Mouse (Mus musculus): ENCODE data around the gene Hsf2. TPM values are rescaled to one million over a fixed set of nuclear protein-coding genes. Genes with fewer than 3 reads are reported as not detected.

Gene Hsf2
- polyA plus RNA-seq, 1 experiment from 2014 or later = 24.0 TPM

GRCm38 (mm10) chr10:57486542-57487071 is 422 bp downstream of the Hsf2 start:
- no peaks in the 10 kb centered on the region for H3K9me3 ChIP-seq (replicated peaks)
- peak overlapping the region; percentile 90 for H3K27ac ChIP-seq
- ATAC-seq (replicated peaks; ENCODE audit: insufficient number of reproducible peaks, insufficient read depth, low FRiP score, low read depth) = peak; percentile 82
- H3K4me1 ChIP-seq (replicated peaks) = peaks cover 17% of the 10 kb centered on the region
- H3K4me3 ChIP-seq = peak overlapping the region; percentile 92
- H3K4me2 ChIP-seq = peak overlapping the region; percentile 67
- H3K36me3 ChIP-seq = no peaks in the 10 kb centered on the region
- peak overlapping the region; percentile 97 for H3K9ac ChIP-seq
- 0% methylated on average over 62 of the region's 65 CpGs for WGBS
- no peaks in the 10 kb centered on the region for H3K27me3 ChIP-seq

GRCm38 (mm10) chr10:57487201-57487600 is 1.0 kb downstream of the Hsf2 start:
- Histone ChIP-seq H3K27me3 (no peaks in the 10 kb centered on the region), H3K9ac (peak overlapping the region; percentile 97), H3K9me3 (replicated peaks) (no peaks in the 10 kb centered on the region), H3K4me1 (replicated peaks) (peaks cover 17% of the 10 kb centered on the region), H3K4me2 (peak overlapping the region; percentile 67), H3K4me3 (peak overlapping the region; percentile 92), H3K36me3 (no peaks in the 10 kb centered on the region), H3K27ac (0 out of 2 replicates have a peak overlapping the region, but pooled peaks have one; percentile 90)
- under 1% methylated on average over 8 of the region's 8 CpGs for WGBS
- no peak for ATAC-seq (replicated peaks; ENCODE audit: insufficient number of reproducible peaks, insufficient read depth, low FRiP score, low read depth)

GRCm38 (mm10) chr10:57488591-57488990 is 2.4 kb downstream of the Hsf2 start:
- H3K27ac ChIP-seq = no peak overlapping the region

GRCm38 (mm10) chr10:57492050-57492449 is 5.9 kb downstream of the Hsf2 start:
- Histone ChIP-seq H3K4me1 (replicated peaks) (peaks cover 23% of the 10 kb centered on the region), H3K4me2 (no peak overlapping the region), H3K9ac (no peak overlapping the region), H3K27ac (no peak overlapping the region), H3K27me3 (no peaks in the 10 kb centered on the region), H3K36me3 (no peaks in the 10 kb centered on the region), H3K9me3 (replicated peaks) (no peaks in the 10 kb centered on the region), H3K4me3 (no peak overlapping the region)
- ATAC-seq (replicated peaks; ENCODE audit: insufficient number of reproducible peaks, insufficient read depth, low FRiP score, low read depth) = no peak
- WGBS = 91% methylated on average over 2 of the region's 2 CpGs

More at GRCm38 (mm10) chr10:57488591-57488990, 2.4 kb downstream of the Hsf2 start:
- H3K9ac ChIP-seq = no peak overlapping the region
- H3K9me3 ChIP-seq (replicated peaks) = no peaks in the 10 kb centered on the region
- H3K4me2 ChIP-seq = 0 out of 2 replicates have a peak overlapping the region, but pooled peaks have one; percentile 67
- no peaks in the 10 kb centered on the region for H3K36me3 ChIP-seq
- H3K27me3 ChIP-seq = no peaks in the 10 kb centered on the region
- peaks cover 17% of the 10 kb centered on the region for H3K4me1 ChIP-seq (replicated peaks)
- no peak for ATAC-seq (replicated peaks; ENCODE audit: insufficient number of reproducible peaks, insufficient read depth, low FRiP score, low read depth)
- no peak overlapping the region for H3K4me3 ChIP-seq

GRCm38 (mm10) chr10:57499414-57500156 is 13.4 kb downstream of the Hsf2 start:
- Histone ChIP-seq H3K27me3 (no peaks in the 10 kb centered on the region), H3K4me2 (peak overlapping the region; percentile 48), H3K4me1 (replicated peaks) (peaks cover 11% of the 10 kb centered on the region), H3K9me3 (replicated peaks) (no peaks in the 10 kb centered on the region), H3K4me3 (no peak overlapping the region), H3K27ac (peak overlapping the region; percentile 87), H3K36me3 (peaks cover 6% of the 10 kb centered on the region), H3K9ac (no peak overlapping the region)
- peak; percentile 83 for ATAC-seq (replicated peaks; ENCODE audit: insufficient number of reproducible peaks, insufficient read depth, low FRiP score, low read depth)
- 47% methylated on average over 9 of the region's 9 CpGs for WGBS

- Histone ChIP-seq H3K9ac (no peak overlapping the region), H3K4me3 (no peak overlapping the region), H3K36me3 (peaks cover 64% of the 10 kb centered on the region), H3K27me3 (no peaks in the 10 kb centered on the region), H3K27ac (no peak overlapping the region), H3K4me1 (replicated peaks) (no peaks in the 10 kb centered on the region), H3K4me2 (no peak overlapping the region), H3K9me3 (replicated peaks) (no peaks in the 10 kb centered on the region)
- ATAC-seq (replicated peaks; ENCODE audit: insufficient number of reproducible peaks, insufficient read depth, low FRiP score, low read depth) = no peak
- 94% methylated on average over 2 of the region's 2 CpGs for WGBS
These were observed 28.4 kb downstream of the Hsf2 start for GRCm38 (mm10) chr10:57514616-57515015.

GRCm38 (mm10) chr10:57515278-57515677 is 29.1 kb downstream of the Hsf2 start:
- H3K4me3 ChIP-seq = no peak overlapping the region
- no peaks in the 10 kb centered on the region for H3K27me3 ChIP-seq
- H3K4me1 ChIP-seq (replicated peaks) = no peaks in the 10 kb centered on the region
- ATAC-seq (replicated peaks; ENCODE audit: insufficient number of reproducible peaks, insufficient read depth, low FRiP score, low read depth) = no peak
- H3K27ac ChIP-seq = no peak overlapping the region
- no peak overlapping the region for H3K9ac ChIP-seq
- no peak overlapping the region for H3K4me2 ChIP-seq
- peaks cover 67% of the 10 kb centered on the region for H3K36me3 ChIP-seq
- WGBS = 46% methylated on average over 1 of the region's 1 CpGs
- no peaks in the 10 kb centered on the region for H3K9me3 ChIP-seq (replicated peaks)

GRCm38 (mm10) chr10:57526469-57526868 is 40.3 kb downstream of the Hsf2 start:
- H3K4me2 ChIP-seq = no peak overlapping the region
- peaks cover 47% of the 10 kb centered on the region for H3K36me3 ChIP-seq
- no peaks in the 10 kb centered on the region for H3K9me3 ChIP-seq (replicated peaks)
- H3K4me3 ChIP-seq = no peak overlapping the region
- H3K27me3 ChIP-seq = no peaks in the 10 kb centered on the region
- 91% methylated on average over 5 of the region's 5 CpGs for WGBS
- H3K4me1 ChIP-seq (replicated peaks) = peaks cover 19% of the 10 kb centered on the region
- H3K9ac ChIP-seq = no peak overlapping the region
- no peak for ATAC-seq (replicated peaks; ENCODE audit: insufficient number of reproducible peaks, insufficient read depth, low FRiP score, low read depth)
- no peak overlapping the region for H3K27ac ChIP-seq

- peaks cover 17% of the 10 kb centered on the region for H3K36me3 ChIP-seq
- no peak for ATAC-seq (replicated peaks; ENCODE audit: insufficient number of reproducible peaks, insufficient read depth, low FRiP score, low read depth)
- no peak overlapping the region for H3K9ac ChIP-seq
- no peak overlapping the region for H3K27ac ChIP-seq
- no peaks in the 10 kb centered on the region for H3K27me3 ChIP-seq
- 56% methylated on average over 2 of the region's 2 CpGs for WGBS
- peak overlapping the region; percentile 58 for H3K4me2 ChIP-seq
- H3K4me3 ChIP-seq = peak overlapping the region; percentile 96
- H3K9me3 ChIP-seq (replicated peaks) = no peaks in the 10 kb centered on the region
- H3K4me1 ChIP-seq (replicated peaks) = peaks cover 19% of the 10 kb centered on the region
These were observed 44.9 kb downstream of the Hsf2 start for GRCm38 (mm10) chr10:57531076-57531475.

GRCm38 (mm10) chr10:57531616-57532217 is 45.5 kb downstream of the Hsf2 start:
- ATAC-seq (replicated peaks; ENCODE audit: insufficient number of reproducible peaks, insufficient read depth, low FRiP score, low read depth) = no peak
- 3% methylated on average over 28 of the region's 28 CpGs for WGBS
- peak overlapping the region; percentile 96 for H3K4me3 ChIP-seq

GRCm38 (mm10) chr10:57532218-57533101 is 46.3 kb downstream of the Hsf2 start, which contains the start of gene Serinc1:
Gene Serinc1 (minus strand): TSS chr10:57532530.
- Histone ChIP-seq H3K4me3 (peak within 1 kb of the TSS; percentile 96), H3K36me3 (peaks cover 3% of the 10 kb centered on the region), H3K27me3 (no peaks in the 10 kb centered on the region), H3K4me2 (peak within 1 kb of the TSS; percentile 58), H3K4me1 (replicated peaks) (peaks cover 17% of the 10 kb centered on the region), H3K9ac (peak within 1 kb of the TSS; percentile 94), H3K9me3 (replicated peaks) (no peaks in the 10 kb centered on the region), H3K27ac (peak within 1 kb of the TSS; percentile 95)
- ATAC-seq (replicated peaks; ENCODE audit: insufficient number of reproducible peaks, insufficient read depth, low FRiP score, low read depth) = peak; percentile 99
- 12% methylated on average over 49 of the region's 49 CpGs for WGBS

More at GRCm38 (mm10) chr10:57531616-57532217, 45.5 kb downstream of the Hsf2 start:
- H3K4me1 ChIP-seq (replicated peaks) = peaks cover 19% of the 10 kb centered on the region
- peaks cover 10% of the 10 kb centered on the region for H3K36me3 ChIP-seq
- H3K27me3 ChIP-seq = no peaks in the 10 kb centered on the region
- H3K9me3 ChIP-seq (replicated peaks) = no peaks in the 10 kb centered on the region
- peak overlapping the region; percentile 94 for H3K9ac ChIP-seq
- peak overlapping the region; percentile 58 for H3K4me2 ChIP-seq
- peak overlapping the region; percentile 95 for H3K27ac ChIP-seq

Data from heart, embryonic 15.5 days (tissue).